Mouse (Mus musculus) ZHBTc4 (cell line): Measurements from ENCODE around the gene Gm17018.

Experiments
- DNase-seq: peaks from one replicate; pipeline ENCODE4 v3.0.0-alpha.2; 2011; ENCODE audit warnings: low read depth, low spot score

Gene Gm17018

DNA sequence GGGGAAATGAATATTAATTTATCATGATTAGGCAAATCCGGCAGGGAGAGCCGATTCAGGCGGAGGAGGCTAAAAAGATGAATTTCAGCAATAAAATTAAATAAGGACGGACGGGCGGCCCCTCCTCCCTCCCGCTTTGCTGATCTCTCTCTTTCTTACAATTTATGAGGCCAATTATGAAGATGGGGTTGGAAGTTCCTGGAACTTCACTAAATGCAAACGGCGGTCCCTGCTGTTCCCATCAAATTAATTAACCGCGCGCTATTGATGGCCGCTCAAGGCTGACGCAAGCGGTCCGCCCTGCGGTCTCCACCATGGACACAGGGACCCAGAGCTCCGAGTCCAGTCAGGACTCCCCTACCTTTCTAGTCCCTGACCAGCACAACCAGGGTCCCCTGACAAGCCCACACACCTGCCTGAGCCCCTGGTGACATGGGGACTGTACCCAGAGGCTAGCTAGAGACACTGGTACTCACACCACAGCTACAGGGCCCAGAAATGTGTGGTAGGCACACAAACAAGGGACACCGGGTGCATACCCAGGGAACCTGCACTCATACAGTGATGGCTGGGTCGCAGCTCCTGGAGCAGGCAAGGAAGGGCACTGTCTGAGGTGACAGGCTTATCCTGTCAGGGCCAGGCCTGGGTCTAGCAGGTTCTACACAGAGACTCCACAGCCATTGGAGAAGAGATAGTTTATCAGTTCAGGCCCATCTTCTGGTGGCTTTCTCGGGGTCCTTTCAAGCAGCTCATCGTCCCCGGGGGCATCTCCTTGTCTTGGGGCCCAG, 11.1 kb upstream of the Gm17018 start:
- DNase-seq: no peak

DNA sequence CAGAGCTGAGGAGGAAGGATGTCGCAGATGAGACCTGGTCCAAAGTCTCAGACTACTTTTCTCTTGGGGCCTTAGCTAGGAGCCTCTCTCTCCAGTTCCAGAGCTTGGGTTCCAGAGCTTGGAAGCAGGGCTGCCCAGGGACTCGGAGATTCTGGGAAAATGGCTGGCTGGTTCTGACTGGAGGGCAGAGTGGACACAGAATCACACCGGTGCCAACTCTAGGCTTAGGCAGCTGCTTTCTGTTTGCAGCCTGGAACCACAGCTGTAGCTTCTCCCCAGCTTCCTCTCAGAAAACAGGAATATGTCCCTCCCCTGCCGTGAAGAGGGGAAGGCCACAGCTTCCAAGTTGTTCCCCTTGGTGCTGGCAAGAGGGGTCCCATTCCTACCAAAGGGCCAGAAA, 10.5 kb upstream of the Gm17018 start:
- DNase-seq: no peak

DNA sequence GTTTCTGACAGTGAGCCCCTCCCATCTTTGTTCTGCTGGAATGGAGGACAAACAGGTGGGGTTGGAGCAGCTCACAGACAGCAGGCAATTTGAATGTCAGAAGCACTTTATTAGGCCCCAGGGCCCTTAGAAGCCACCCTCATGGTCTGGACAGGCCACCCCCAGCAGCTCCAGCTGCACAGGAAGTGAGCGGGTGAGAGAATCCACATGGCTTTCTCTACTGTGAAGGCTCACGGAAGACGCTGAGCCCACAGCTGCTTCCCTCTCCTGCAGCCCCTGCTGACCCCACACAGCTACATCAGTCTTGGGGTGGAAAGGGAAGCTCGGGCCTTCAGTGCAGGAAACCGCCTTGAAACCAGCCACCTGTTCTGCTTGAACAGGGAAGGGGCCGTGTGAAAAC, 8.2 kb upstream of the Gm17018 start:
- DNase-seq: no peak

DNA sequence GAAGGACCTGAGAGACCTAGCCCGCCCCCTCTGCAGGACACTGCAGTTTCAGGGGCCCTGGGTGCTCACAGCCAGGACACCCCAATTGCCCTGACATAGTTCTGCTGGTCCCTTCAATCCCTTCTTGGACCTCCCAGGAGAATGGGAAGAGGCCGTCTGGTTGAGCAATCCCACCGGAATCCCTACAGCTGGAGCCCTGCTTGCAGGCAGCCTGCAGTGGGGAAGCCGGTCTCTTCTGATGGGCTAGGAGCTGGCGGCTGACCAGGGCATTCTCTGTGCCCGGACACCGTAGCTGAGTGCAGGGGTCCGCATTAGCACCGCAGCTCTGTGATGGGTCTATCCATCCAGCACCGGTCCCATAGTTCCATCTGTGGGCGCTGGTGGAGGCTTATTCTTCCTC, 6.3 kb upstream of the Gm17018 start:
- DNase-seq: no peak

DNA sequence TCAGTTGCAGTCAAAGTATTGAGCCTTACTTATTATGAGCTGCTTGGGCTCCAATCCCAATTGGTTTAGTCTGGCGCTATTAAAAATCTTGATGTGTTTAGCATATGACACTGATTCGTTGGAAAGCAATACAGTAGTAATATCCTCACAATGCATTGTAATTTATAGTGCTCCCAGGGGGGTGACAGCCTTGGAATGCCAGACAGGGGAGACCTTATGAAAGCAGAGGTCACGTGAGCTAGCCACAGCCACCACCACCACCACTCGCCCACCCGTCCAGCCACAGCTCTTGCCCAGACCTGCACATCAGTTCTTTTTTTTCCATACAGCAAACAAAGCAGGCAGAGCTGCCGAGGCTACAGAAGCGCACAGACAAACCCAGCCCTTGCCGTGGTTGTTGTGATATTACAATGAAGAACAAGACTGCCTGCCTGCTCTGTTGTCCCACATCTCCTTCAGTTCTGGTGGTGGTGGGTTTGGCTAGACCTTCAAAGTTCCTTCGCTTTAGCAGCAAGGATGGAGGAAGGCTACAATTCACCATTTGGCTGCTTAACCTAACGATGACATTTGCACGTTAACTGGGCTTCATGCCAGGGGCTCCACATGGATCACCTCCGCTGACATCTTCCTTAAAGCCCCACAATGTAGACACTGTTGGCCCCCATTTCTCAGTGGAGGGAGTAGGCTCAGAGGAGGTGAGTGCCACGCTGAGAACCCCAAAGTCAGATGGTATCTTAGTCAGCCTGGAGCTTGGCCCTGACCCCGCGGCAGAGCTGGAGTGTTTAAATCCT, 5.7 kb downstream of the Gm17018 start:
- DNase-seq: no peak

DNA sequence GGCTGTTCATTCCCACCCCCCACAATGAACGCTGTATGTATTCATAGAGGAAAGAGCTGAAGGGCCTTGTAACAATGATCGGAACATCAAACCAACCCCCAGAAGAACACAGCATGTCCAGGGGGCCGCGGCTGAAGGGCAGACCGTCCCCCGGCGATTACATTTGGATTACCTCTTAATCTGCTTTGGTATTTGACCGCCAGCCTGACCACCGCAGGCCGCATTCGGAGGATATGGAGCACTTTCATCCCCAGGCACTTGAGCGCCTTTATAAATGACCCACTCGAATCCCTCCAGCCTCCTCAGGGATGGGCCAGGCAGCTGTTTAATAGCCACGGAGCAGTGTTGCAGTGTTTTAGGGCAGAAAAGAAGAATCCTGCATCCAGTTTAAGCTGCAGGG, 7.0 kb downstream of the Gm17018 start:
- DNase-seq: no peak

DNA sequence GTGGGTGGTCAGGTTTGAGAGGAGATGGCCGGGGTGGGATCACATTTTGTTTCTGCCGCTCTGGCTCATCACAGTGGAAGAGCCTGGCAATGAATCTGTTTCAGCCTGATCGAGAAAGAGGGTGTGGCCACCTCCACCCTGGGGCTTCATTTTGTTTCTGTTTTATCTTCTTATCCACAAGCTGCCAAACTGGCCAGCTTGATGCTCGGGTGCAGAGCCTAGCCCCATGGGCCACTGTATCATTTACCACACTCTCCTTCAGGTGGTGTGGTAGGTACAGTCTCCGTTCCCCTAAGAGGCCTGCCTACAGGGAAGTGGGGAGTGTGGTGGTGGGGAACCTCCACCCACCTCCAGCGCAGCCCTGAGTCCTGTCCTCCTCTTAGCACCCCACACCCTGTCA, 12.6 kb downstream of the Gm17018 start:
- no peak for DNase-seq

DNA sequence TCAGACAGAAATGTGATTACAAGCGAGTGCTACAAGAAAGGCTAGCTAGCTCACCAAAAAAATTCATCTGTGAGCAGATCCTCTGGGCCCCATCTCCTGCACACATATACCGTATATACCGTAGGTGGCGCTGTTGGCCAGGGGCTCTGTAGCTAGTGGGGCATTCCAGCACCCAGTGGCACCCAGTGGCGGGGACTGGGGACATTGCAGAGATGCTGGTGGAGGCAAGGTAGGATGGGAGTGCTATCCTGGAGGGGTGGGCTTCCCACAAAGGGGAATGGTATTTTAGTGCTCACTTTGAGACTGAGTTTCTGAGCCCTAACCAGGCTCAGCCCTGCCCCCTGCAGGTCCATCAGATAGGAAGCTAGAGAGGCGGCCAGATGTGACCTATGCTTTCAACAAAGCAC, 13.4 kb downstream of the Gm17018 start:
- peak; percentile 84 for DNase-seq

DNA sequence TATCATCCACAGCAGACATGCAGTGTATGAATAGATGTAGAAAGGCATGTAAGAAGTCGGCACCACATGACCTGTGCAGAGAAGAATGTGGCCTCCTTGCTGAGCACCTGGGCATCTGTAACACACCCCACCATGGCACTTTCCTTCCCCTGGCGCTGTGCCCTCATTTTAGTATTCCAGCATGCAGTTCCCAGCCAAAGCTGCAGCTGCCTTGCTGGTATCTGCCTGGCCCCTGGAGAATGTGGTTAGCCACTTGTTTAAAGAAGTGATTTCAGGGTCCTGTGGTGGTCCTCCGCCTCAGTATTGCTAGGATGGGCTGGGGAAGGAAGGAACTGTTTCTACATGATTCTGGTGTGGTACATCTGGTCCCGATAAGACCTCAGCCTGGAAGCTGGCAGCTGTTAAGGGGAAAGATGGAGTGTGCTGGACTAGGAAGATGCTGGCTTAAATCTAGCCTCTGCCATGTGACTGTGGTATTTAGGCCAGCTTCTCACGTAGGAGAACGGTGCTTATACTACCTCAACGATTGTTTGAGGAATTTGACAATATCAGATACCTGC, 14.0 kb downstream of the Gm17018 start:
- no peak for DNase-seq

DNA sequence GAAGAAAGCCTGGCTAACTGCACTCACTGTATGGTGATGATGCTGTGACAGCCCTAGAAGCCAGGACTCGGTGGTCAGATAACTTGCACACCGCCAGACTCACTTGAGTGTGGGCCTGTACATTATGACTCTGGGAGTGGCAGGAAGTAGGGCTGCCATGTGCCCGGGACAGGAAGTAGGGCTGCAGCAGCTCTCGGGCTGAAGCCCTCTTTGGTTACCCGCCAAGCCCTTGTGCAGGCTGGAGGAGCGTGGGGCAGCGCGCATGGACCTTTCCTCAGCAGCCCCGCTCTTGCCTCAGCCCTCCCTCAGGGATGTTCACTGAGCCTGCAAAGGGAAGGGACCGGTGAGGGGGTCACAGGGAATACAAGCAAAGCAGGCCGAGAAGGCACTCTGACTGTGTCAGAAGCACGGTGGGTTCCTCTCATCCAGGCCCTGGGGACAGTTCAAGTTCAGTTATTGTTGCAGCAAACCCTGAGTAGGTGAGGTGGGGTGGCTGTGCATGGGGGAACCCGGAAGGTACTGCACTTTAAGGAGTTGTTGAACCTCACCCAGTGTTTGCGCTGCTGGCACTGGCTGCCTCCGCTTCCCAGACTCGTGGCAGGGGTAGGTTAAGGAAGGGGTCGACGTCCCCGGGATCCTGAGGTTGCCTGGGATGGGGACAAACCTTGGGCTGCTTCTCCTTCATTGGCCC, 14.7 kb downstream of the Gm17018 start:
- DNase-seq: no peak

DNA sequence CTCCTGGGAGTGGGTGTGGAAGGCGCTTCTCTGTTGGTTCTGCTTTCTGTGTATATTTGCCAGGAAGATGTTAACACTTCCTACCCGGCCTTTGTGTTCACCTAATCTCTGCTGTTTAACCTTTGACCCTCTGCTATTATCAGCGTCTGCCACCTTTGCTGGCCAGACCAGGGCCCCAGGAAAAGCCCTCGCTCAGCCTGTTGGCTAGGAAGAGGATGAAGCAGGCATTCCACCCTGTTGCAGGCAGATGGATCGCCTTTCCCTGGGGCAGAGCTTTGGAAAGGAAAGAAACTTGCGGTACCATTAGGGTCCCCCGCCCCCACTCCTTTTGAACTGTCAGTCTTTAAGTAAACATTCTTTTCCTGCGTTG, 15.2 kb downstream of the Gm17018 start:
- no peak for DNase-seq

DNA sequence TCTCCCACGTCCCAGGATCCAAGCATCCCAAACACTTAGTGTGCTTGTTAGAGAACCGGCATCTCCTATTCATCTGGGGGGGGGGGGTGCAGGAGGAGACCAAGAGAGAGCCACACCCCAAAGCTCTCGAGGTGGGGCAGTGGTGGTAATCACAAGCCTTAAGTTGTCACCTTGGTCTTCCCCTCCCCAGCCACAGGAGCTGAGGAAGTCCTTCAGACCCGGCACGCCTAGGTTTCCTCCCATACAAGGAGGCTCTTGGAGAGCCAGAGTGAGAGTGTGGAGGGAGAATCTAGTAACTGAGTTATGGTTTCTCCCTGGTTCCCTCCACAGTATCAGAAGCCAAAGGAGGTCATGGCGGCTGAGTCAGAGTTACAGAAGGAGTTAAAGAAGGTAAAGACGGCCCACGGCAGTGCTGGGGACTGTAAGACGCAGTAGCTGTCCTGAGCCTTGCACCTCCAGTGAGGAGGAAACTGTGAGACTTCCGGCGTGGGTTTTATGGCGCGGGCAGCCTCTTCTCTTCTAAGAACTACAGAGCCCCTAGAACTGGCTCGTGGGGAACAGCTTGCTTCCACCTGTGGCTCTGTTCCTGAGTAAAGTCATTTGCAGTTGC, 16.8 kb downstream of the Gm17018 start:
- DNase-seq: no peak

DNA sequence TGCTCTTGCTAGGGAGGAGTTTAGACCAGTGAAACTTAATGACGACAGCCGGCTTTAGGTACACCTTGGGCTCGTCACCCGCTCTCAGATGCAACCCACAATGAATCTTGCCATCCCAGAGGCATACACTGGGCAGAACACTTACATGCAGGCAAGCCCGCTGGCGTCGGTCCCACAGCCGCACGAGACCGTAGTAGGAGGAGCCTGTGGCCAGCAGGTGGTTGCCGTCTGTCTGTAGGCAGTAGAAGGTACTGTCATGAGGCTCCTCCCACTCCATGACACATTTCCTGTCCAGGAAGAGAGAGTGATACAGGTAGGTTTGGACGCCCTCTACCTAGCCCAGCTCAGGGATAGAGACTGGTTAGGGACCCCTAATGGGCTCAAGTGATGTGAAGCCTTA, 18.6 kb downstream of the Gm17018 start:
- peak; percentile 59 for DNase-seq

DNA sequence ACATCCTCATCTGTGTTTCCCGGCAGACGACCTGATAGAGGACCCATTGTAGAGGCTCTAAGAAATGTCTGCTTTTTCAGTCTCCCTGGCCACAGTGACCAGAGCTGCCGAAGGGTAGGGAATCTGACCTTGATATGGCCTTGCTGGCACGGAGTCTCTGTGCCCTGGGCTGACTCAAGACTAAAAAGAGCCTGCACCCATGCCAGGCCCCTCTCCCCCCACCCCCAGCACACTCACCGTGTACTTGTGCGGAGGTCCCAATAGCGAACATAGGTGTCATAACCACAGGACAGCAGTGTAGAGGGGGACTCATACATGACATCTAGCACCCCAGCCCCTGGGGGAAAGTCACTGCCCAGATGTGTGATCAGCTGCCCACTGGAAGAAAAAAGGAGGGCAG, 19.0 kb downstream of the Gm17018 start:
- no peak for DNase-seq

DNA sequence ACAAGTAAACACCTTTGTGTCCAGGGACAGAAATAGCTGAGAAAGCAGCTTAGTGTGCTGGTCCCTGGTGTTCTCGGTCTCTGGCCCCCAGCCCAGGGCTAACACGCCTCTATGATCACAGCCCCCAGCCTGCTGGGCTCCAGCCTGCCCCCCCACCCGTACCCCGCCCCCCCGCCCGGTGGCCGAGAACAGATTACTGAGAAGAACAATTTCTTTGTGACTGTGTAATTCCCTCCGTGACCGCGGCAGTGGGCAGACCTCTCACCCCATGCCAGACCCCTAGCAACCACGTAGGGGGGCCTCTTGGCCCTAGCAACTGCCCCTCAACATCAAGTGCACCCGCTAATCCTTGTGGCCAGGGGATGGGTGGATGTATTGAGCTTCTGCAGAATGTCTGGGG, 19.8 kb downstream of the Gm17018 start:
- DNase-seq: no peak

DNA sequence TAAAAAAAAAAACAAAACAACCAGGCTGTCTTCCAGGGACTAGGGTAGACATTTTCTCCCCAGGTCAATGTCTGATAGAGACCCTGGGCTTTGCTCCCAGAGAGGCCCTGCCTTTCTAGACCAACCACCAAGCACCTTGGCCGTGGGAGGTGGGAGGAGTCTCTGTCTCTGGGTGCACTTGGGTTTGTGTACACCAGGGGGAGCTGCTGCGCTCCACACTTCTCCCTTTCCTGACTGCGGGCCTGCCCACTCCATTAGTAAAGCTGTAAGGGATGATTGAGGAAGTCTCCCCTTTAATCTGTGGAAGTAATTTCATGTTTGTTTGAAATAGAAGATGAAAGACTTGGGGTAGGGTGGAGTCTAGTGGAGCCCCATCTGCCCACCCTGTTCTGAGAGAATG, 20.8 kb downstream of the Gm17018 start:
- peak; percentile 89 for DNase-seq

DNA sequence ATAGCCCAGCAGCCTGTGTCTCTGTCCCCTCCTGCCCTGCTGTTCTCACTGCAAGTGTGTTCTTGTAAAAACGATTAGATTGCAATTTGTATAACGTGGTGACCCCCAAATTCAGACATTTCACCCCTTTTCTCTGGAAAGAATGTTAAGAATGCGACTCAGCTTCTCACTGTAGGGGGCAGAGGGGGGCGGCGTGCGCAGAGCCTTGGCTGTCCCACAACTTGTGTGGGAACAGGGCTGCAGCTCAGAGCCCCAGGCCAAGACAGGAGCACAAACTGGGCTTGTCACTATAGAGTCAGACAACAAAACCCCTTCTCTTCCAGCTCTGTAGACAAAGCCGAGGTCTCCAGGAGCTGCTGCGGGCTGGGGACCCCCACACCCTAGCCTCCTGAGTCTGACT, 21.7 kb downstream of the Gm17018 start:
- no peak for DNase-seq

DNA sequence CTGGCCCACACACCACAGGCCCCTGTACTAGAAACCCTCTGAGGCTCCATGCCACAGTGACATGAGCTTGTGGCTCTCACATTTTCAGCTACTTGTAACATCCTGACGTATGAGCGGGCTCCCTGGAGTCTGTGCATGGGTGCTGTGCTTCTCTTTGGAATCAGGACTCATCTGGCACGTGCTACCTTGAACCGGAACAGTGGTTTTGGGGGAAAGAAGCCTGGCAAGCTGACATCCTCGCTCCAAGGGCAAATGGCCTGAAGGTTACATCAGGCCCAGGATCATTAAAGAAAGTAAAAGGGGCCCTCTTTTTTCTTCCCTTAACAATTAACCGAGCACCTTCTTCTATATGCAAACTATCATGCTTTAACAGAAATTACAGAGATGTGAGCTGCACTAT, 22.7 kb downstream of the Gm17018 start:
- DNase-seq: no peak

DNA sequence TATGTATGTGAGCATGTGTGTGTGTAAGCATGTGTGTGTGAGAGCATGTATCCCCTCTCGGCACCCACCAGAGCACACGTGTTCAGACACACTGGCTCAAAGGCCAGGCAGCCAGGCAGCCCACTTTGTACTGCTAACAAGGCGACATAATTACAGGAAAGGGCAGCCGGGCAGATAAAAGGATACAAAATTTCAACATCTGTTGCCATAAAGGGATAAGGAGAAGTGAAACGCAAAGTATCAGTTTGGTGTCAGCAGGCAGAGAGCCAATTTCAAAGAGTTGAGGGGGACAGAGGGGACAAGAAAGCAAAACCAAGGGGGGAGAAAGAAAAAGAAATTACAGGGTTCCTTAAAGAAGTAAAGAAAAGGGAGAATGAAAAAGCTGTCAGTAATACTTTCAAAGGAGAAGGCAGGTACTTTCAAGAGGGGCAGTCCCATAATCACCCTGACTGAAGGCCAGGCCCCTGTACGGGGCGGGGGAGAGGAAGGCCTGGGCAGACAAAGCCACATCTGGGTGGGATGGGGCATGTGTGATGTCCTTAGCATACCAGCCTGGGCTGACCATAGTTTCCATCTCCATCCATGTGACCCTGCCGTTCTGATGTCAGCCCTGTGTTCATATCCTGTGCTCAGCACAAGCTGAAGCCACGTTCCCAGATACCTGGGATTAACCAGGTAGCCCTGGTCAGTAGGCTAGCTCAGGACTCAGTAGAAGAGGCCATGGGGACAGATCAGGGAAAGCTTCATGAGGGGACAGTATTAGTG, 24.6 kb downstream of the Gm17018 start:
- no peak for DNase-seq

DNA sequence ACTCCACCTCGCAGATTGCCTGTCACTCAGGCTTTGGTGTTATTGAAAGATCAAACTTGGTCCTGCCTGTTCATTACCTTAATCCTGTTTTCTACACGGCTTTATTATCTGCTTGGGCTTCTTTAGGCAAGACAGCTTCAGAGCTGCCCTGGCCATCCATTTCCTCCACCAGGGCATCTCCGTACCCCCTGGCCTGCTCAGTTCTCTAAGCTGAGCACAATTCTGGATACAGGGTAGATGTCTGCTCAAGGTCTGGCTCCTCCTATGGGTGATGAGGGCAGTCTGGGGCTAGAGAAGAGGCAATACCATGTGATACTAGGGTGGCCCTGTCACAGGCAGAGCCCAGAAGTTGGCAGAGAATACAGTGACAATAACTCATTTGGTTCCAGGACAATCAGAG, 26.4 kb downstream of the Gm17018 start:
- no peak for DNase-seq
